Mouse (Mus musculus) limb, embryonic 11.5 days (tissue): ENCODE measurements at regions not wholly inside any gene's neighbourhood (a gene's known extent, or its start where the extent isn't known, plus 50 kb on each side); places are given as distances from the start of the nearest gene placed in this dataset.

Experiments used
- ATAC-seq: fragments of 200-750 bp; cut with Nextera tagmentation; 2 replicates; pipeline ENCODE4 v1.8.0; 2017; ENCODE audit warnings: low read depth; ENCODE audit not compliant: insufficient number of reproducible peaks, low FRiP score, low TSS enrichment
- DNase-seq: peaks from one replicate; pipeline ENCODE4 v3.0.0-alpha.2; 2015; ENCODE audit warnings: low spot score
- H3K27ac ChIP-seq: fragments of 300-500 bp; sonication (generic); replicated peaks from 2 replicates; pipeline ENCODE4 v1.5.1; 2014; ENCODE audit warnings: low read depth, mild to moderate bottlenecking, low read length
- H3K27me3 ChIP-seq: fragments of 300-500 bp; sonication (generic); 2 replicates; pipeline ENCODE4 v1.6.1; 2014; ENCODE audit warnings: mild to moderate bottlenecking, low read length, mixed read lengths; ENCODE audit not compliant: control insufficient read depth, insufficient read depth
- H3K36me3 ChIP-seq: fragments of 300-500 bp; sonication (generic); 2 replicates; pipeline ENCODE4 v1.6.1; 2014; ENCODE audit warnings: mild to moderate bottlenecking, low read length, moderate library complexity, mixed read lengths; ENCODE audit not compliant: control insufficient read depth, insufficient read depth
- H3K4me1 ChIP-seq: fragments of 300-500 bp; sonication (generic); 2 replicates; pipeline ENCODE4 v1.6.1; 2014; ENCODE audit warnings: low read length, mixed read lengths; ENCODE audit not compliant: control insufficient read depth, insufficient read depth
- H3K4me2 ChIP-seq: fragments of 300-500 bp; sonication (generic); 2 replicates; pipeline ENCODE4 v1.6.1; 2014; ENCODE audit warnings: low read depth, mild to moderate bottlenecking, moderate library complexity; ENCODE audit not compliant: severe bottlenecking
- H3K4me3 ChIP-seq: fragments of 300-500 bp; sonication (generic); 2 replicates; pipeline ENCODE4 v1.5.1; 2014; ENCODE audit warnings: low read depth, low read length
- H3K9ac ChIP-seq: fragments of 300-500 bp; sonication (generic); 2 replicates; pipeline ENCODE4 v1.6.1; 2014; ENCODE audit warnings: mild to moderate bottlenecking, low read length
- H3K9me3 ChIP-seq: fragments of 300-500 bp; sonication (generic); 2 replicates; pipeline ENCODE4 v1.6.1; 2016; ENCODE audit warnings: low read length; ENCODE audit not compliant: control insufficient read depth
- WGBS: fragments of 180-500 bp; shearing (Covaris S2); extraction: QIAGEN DNeasy Blood & Tissue Kit; methylation state at CpG from one replicate; pipeline ENCODE4 v1.1.7; 2014; 5-methylcytosine and 5-hydroxymethylcytosine counted together

- Histone ChIP-seq H3K27me3 (no peaks in the 10 kb centered on the region), H3K36me3 (no peaks in the 10 kb centered on the region), H3K4me3 (no peak overlapping the region), H3K4me2 (no peak overlapping the region), H3K9ac (no peak overlapping the region), H3K27ac (no peak overlapping the region), H3K9me3 (no peaks in the 10 kb centered on the region), H3K4me1 (no peaks in the 10 kb centered on the region)
- no peak for DNase-seq
- ATAC-seq: no peak
- 89% methylated on average over 2 of the region's 2 CpGs for WGBS
These were observed 114.7 kb downstream of the Kctd12 start for GRCm38 (mm10) chr14:102867697-102868096.

- no peak overlapping the region for H3K27ac ChIP-seq
- ATAC-seq: no peak
- 89% methylated on average over 1 of the region's 1 CpGs for WGBS
- H3K27me3 ChIP-seq: no peaks in the 10 kb centered on the region
- H3K4me1 ChIP-seq: no peaks in the 10 kb centered on the region
- no peak overlapping the region for H3K4me2 ChIP-seq
- H3K9me3 ChIP-seq: no peaks in the 10 kb centered on the region
- H3K9ac ChIP-seq: no peak overlapping the region
- no peak for DNase-seq
- no peak overlapping the region for H3K4me3 ChIP-seq
- H3K36me3 ChIP-seq: no peaks in the 10 kb centered on the region
These were observed 115.9 kb downstream of the Kctd12 start for GRCm38 (mm10) chr14:102866511-102866910.

GRCm38 (mm10) chr14:102861694-102862093, 120.7 kb downstream of the Kctd12 start:
- no peak for DNase-seq
- H3K4me1 ChIP-seq: no peaks in the 10 kb centered on the region
- ATAC-seq: no peak
- H3K36me3 ChIP-seq: no peaks in the 10 kb centered on the region
- no peak overlapping the region for H3K27ac ChIP-seq
- H3K4me3 ChIP-seq: no peak overlapping the region
- H3K9me3 ChIP-seq: no peaks in the 10 kb centered on the region
- no peaks in the 10 kb centered on the region for H3K27me3 ChIP-seq
- H3K9ac ChIP-seq: no peak overlapping the region
- WGBS: 95% methylated on average over 1 of the region's 1 CpGs
- H3K4me2 ChIP-seq: no peak overlapping the region

- Histone ChIP-seq H3K36me3 (no peaks in the 10 kb centered on the region), H3K27me3 (no peaks in the 10 kb centered on the region), H3K9ac (no peak overlapping the region), H3K4me3 (no peak overlapping the region), H3K4me1 (no peaks in the 10 kb centered on the region), H3K4me2 (no peak overlapping the region), H3K9me3 (no peaks in the 10 kb centered on the region), H3K27ac (no peak overlapping the region)
- 15% methylated on average over 4 of the region's 4 CpGs for WGBS
- peak; percentile 81; the same call in 1 of the 2 replicates for ATAC-seq
- peak; percentile 34 for DNase-seq
These were observed 123.0 kb downstream of the Kctd12 start for GRCm38 (mm10) chr14:102859361-102859871.

- no peaks in the 10 kb centered on the region for H3K4me1 ChIP-seq
- no peak overlapping the region for H3K4me2 ChIP-seq
- DNase-seq: no peak
- no peaks in the 10 kb centered on the region for H3K9me3 ChIP-seq
- no peak for ATAC-seq
- H3K27me3 ChIP-seq: no peaks in the 10 kb centered on the region
- no peak overlapping the region for H3K9ac ChIP-seq
- no peak overlapping the region for H3K4me3 ChIP-seq
- 75% methylated on average over 7 of the region's 7 CpGs for WGBS
- H3K27ac ChIP-seq: no peak overlapping the region
- no peaks in the 10 kb centered on the region for H3K36me3 ChIP-seq
These were observed 127.1 kb downstream of the Kctd12 start for GRCm38 (mm10) chr14:102855264-102855840.

- Histone ChIP-seq H3K4me1 (no peaks in the 10 kb centered on the region), H3K27me3 (no peaks in the 10 kb centered on the region), H3K9me3 (no peaks in the 10 kb centered on the region), H3K4me3 (no peak overlapping the region), H3K27ac (no peak overlapping the region), H3K4me2 (no peak overlapping the region), H3K9ac (no peak overlapping the region), H3K36me3 (no peaks in the 10 kb centered on the region)
- DNase-seq (no peak), ATAC-seq (no peak)
- WGBS: 83% methylated on average over 3 of the region's 3 CpGs
These were observed 138.7 kb downstream of the Kctd12 start for GRCm38 (mm10) chr14:102843700-102844099.

DNA sequence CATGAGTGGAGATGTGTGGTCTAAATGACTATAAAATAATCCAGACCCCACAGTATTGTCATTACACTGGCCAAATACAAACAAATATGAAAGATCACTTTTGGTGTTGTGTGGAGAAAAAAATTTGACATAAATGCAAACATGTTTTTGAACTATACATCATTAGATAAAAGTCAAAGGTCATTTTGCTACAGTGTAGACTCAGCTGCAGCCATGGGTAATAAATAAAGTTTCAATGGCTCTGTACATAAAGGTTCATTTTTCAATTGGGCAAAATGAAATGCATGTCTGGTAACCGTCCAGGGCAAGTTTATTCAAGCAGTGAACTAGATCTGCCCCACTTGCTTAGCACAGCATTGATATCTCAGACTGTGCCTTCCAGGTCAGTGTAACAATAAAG, 144.8 kb downstream of the Kctd12 start:
- Histone ChIP-seq H3K4me3 (no peak overlapping the region), H3K4me2 (no peak overlapping the region), H3K9ac (no peak overlapping the region), H3K27ac (no peak overlapping the region), H3K27me3 (no peaks in the 10 kb centered on the region), H3K36me3 (no peaks in the 10 kb centered on the region), H3K9me3 (no peaks in the 10 kb centered on the region), H3K4me1 (no peaks in the 10 kb centered on the region)
- ATAC-seq (no peak), DNase-seq (no peak)
- 63% methylated on average over 1 of the region's 1 CpGs for WGBS

DNA sequence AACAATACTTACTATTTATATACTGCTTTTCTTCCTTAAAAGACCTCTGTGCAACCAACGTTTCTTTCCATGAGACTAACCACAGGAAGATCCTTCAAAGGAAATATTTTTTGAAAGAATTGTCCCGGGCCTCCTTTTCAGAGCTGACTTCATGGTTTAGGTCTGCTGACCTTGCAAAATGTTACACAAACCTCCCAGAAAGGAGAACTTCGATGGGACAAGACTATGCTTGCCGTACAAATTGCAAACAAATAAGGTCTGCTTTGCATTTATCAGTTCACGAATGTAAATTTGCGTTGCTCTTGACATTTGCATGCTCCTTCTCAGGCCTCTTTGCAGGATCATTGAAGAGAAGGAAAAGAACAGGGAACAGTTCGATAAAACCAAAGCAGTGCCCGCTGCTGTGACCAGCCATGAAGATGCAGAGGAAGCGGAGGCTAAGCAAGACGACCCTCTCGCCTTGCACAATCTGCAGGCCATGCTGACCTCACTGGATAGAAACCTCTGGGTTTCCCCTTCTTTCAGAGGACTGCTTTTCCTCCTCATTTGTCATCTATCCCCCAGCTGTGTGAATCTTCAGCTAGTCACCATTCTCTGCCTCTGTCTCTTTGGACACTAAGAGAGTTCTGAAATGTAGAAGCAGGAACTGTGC, 147.2 kb downstream of the Kctd12 start:
- no peak overlapping the region for H3K27ac ChIP-seq
- ATAC-seq (no peak), DNase-seq (no peak)

More for the DNA sequence above, 147.2 kb downstream of the Kctd12 start:
- Histone ChIP-seq H3K4me3 (no peak overlapping the region), H3K27me3 (no peaks in the 10 kb centered on the region), H3K4me1 (no peaks in the 10 kb centered on the region), H3K9ac (no peak overlapping the region), H3K4me2 (no peak overlapping the region), H3K9me3 (no peaks in the 10 kb centered on the region), H3K36me3 (no peaks in the 10 kb centered on the region)
- 90% methylated on average over 11 of the region's 11 CpGs for WGBS
